Mouse (Mus musculus): ENCODE measurements around the gene Susd1. TPM values are rescaled to one million over a fixed set of nuclear protein-coding genes. Genes with fewer than 3 reads are reported as not detected.

Susd1 gene
- total and polyA plus RNA-seq, 3 experiments: 2.4 to 51.5 (median 35.5) TPM

- DNase-seq (ENCODE audit: low spot score): no peak
Measured at GRCm38 (mm10) chr4:59411153-59411552, 27.3 kb downstream of the Susd1 start.

GRCm38 (mm10) chr4:59407766-59408165 lies 30.7 kb downstream of the Susd1 start:
- ATAC-seq (ENCODE audit: extremely low read depth, insufficient number of reproducible peaks, low FRiP score, poor library complexity, severe bottlenecking) (no peak), DNase-seq (ENCODE audit: low spot score) (no peak)
- Histone ChIP-seq H3K9me3 (replicated peaks) (no peaks in the 10 kb centered on the region), H3K36me3 (replicated peaks) (peaks cover 64% of the 10 kb centered on the region), H3K4me1 (ENCODE audit: insufficient read depth, low read depth, low read length) (no peaks in the 10 kb centered on the region), H3K27me3 (ENCODE audit: insufficient read depth, low read length) (no peaks in the 10 kb centered on the region), H3K4me3 (ENCODE audit: low read depth, low read length) (no peak overlapping the region)
- no peak for TF ChIP-seq GATA2 (IDR thresholded peaks at IDR 0.05; ENCODE audit: borderline replicate concordance, low read depth, low read length)
- TF ChIP-seq TAL1 (conservative IDR thresholded peaks at IDR 0.05; ENCODE audit: low read depth, low read length): no peak
- TF ChIP-seq GATA1 (IDR thresholded peaks at IDR 0.05; ENCODE audit: borderline replicate concordance, low read length): no peak
- no peak for TF ChIP-seq POLR2AphosphoS5 (IDR thresholded peaks at IDR 0.05; ENCODE audit: insufficient replicate concordance, low read depth, low read length)
- no peak for TF ChIP-seq CTCF (IDR thresholded peaks at IDR 0.05; ENCODE audit: low read depth, low read length)

More at GRCm38 (mm10) chr4:59411153-59411552, 27.3 kb downstream of the Susd1 start:
- Histone ChIP-seq H3K4me1 (ENCODE audit: insufficient read depth, low read depth, low read length) (no peaks in the 10 kb centered on the region), H3K4me3 (ENCODE audit: low read depth, low read length) (no peak overlapping the region), H3K9me3 (replicated peaks) (no peaks in the 10 kb centered on the region), H3K27me3 (ENCODE audit: insufficient read depth, low read length) (no peaks in the 10 kb centered on the region), H3K36me3 (replicated peaks) (peaks cover 57% of the 10 kb centered on the region)
- TF ChIP-seq TAL1 (conservative IDR thresholded peaks at IDR 0.05; ENCODE audit: low read depth, low read length) (no peak), GATA2 (IDR thresholded peaks at IDR 0.05; ENCODE audit: borderline replicate concordance, low read depth, low read length) (no peak), GATA1 (IDR thresholded peaks at IDR 0.05; ENCODE audit: borderline replicate concordance, low read length) (no peak), CTCF (IDR thresholded peaks at IDR 0.05; ENCODE audit: low read depth, low read length) (no peak), POLR2AphosphoS5 (IDR thresholded peaks at IDR 0.05; ENCODE audit: insufficient replicate concordance, low read depth, low read length) (no peak)
- ATAC-seq (ENCODE audit: extremely low read depth, insufficient number of reproducible peaks, low FRiP score, poor library complexity, severe bottlenecking): no peak

GRCm38 (mm10) chr4:59404375-59404774 lies 34.1 kb downstream of the Susd1 start:
- DNase-seq (ENCODE audit: low spot score): no peak
- Histone ChIP-seq H3K9me3 (replicated peaks) (no peaks in the 10 kb centered on the region), H3K36me3 (replicated peaks) (peaks cover 67% of the 10 kb centered on the region), H3K4me1 (ENCODE audit: insufficient read depth, low read depth, low read length) (no peaks in the 10 kb centered on the region), H3K27me3 (ENCODE audit: insufficient read depth, low read length) (no peaks in the 10 kb centered on the region), H3K4me3 (ENCODE audit: low read depth, low read length) (no peak overlapping the region)
- TF ChIP-seq POLR2AphosphoS5 (IDR thresholded peaks at IDR 0.05; ENCODE audit: insufficient replicate concordance, low read depth, low read length) (no peak), CTCF (IDR thresholded peaks at IDR 0.05; ENCODE audit: low read depth, low read length) (no peak), TAL1 (conservative IDR thresholded peaks at IDR 0.05; ENCODE audit: low read depth, low read length) (no peak), GATA2 (IDR thresholded peaks at IDR 0.05; ENCODE audit: borderline replicate concordance, low read depth, low read length) (no peak), GATA1 (IDR thresholded peaks at IDR 0.05; ENCODE audit: borderline replicate concordance, low read length) (no peak)
- no peak for ATAC-seq (ENCODE audit: extremely low read depth, insufficient number of reproducible peaks, low FRiP score, poor library complexity, severe bottlenecking)

GRCm38 (mm10) chr4:59400931-59401330 lies 37.5 kb downstream of the Susd1 start:
- H3K4me1 ChIP-seq (ENCODE audit: insufficient read depth, low read depth, low read length): no peaks in the 10 kb centered on the region
- DNase-seq (ENCODE audit: low spot score): no peak
- H3K36me3 ChIP-seq (replicated peaks): peaks cover 77% of the 10 kb centered on the region

GRCm38 (mm10) chr4:59399343-59399742 lies 39.1 kb downstream of the Susd1 start:
- Histone ChIP-seq H3K4me3 (ENCODE audit: low read depth, low read length) (no peak overlapping the region), H3K36me3 (replicated peaks) (peaks cover 72% of the 10 kb centered on the region), H3K4me1 (ENCODE audit: insufficient read depth, low read depth, low read length) (no peaks in the 10 kb centered on the region), H3K27me3 (ENCODE audit: insufficient read depth, low read length) (no peaks in the 10 kb centered on the region), H3K9me3 (replicated peaks) (no peaks in the 10 kb centered on the region)
- no peak for DNase-seq (ENCODE audit: low spot score)
- no peak for TF ChIP-seq POLR2AphosphoS5 (IDR thresholded peaks at IDR 0.05; ENCODE audit: insufficient replicate concordance, low read depth, low read length)
- no peak for TF ChIP-seq GATA2 (IDR thresholded peaks at IDR 0.05; ENCODE audit: borderline replicate concordance, low read depth, low read length)
- no peak for TF ChIP-seq TAL1 (conservative IDR thresholded peaks at IDR 0.05; ENCODE audit: low read depth, low read length)
- TF ChIP-seq CTCF (IDR thresholded peaks at IDR 0.05; ENCODE audit: low read depth, low read length): no peak
- TF ChIP-seq GATA1 (IDR thresholded peaks at IDR 0.05; ENCODE audit: borderline replicate concordance, low read length): no peak
- ATAC-seq (ENCODE audit: extremely low read depth, insufficient number of reproducible peaks, low FRiP score, poor library complexity, severe bottlenecking): no peak

More at GRCm38 (mm10) chr4:59400931-59401330, 37.5 kb downstream of the Susd1 start:
- TF ChIP-seq CTCF (IDR thresholded peaks at IDR 0.05; ENCODE audit: low read depth, low read length) (no peak), TAL1 (conservative IDR thresholded peaks at IDR 0.05; ENCODE audit: low read depth, low read length) (no peak), POLR2AphosphoS5 (IDR thresholded peaks at IDR 0.05; ENCODE audit: insufficient replicate concordance, low read depth, low read length) (no peak), GATA2 (IDR thresholded peaks at IDR 0.05; ENCODE audit: borderline replicate concordance, low read depth, low read length) (no peak), GATA1 (IDR thresholded peaks at IDR 0.05; ENCODE audit: borderline replicate concordance, low read length) (no peak)
- no peaks in the 10 kb centered on the region for H3K9me3 ChIP-seq (replicated peaks)
- no peaks in the 10 kb centered on the region for H3K27me3 ChIP-seq (ENCODE audit: insufficient read depth, low read length)
- no peak overlapping the region for H3K4me3 ChIP-seq (ENCODE audit: low read depth, low read length)
- no peak for ATAC-seq (ENCODE audit: extremely low read depth, insufficient number of reproducible peaks, low FRiP score, poor library complexity, severe bottlenecking)

GRCm38 (mm10) chr4:59395528-59395927 lies 42.9 kb downstream of the Susd1 start:
- Histone ChIP-seq H3K9me3 (replicated peaks) (no peaks in the 10 kb centered on the region), H3K36me3 (replicated peaks) (peaks cover 55% of the 10 kb centered on the region), H3K4me1 (ENCODE audit: insufficient read depth, low read depth, low read length) (no peaks in the 10 kb centered on the region), H3K4me3 (ENCODE audit: low read depth, low read length) (no peak overlapping the region), H3K27me3 (ENCODE audit: insufficient read depth, low read length) (no peaks in the 10 kb centered on the region)
- DNase-seq (ENCODE audit: low spot score): no peak
- TF ChIP-seq POLR2AphosphoS5 (IDR thresholded peaks at IDR 0.05; ENCODE audit: insufficient replicate concordance, low read depth, low read length) (no peak), TAL1 (conservative IDR thresholded peaks at IDR 0.05; ENCODE audit: low read depth, low read length) (no peak), GATA2 (IDR thresholded peaks at IDR 0.05; ENCODE audit: borderline replicate concordance, low read depth, low read length) (no peak), GATA1 (IDR thresholded peaks at IDR 0.05; ENCODE audit: borderline replicate concordance, low read length) (no peak), CTCF (IDR thresholded peaks at IDR 0.05; ENCODE audit: low read depth, low read length) (no peak)
- ATAC-seq (ENCODE audit: extremely low read depth, insufficient number of reproducible peaks, low FRiP score, poor library complexity, severe bottlenecking): no peak

Measured in G1E (cell line).